Mouse (Mus musculus) hindbrain, embryonic 10.5 days (tissue): ENCODE measurements around the gene Dcaf12. TPM values are rescaled to one million over a fixed set of nuclear protein-coding genes. Genes with fewer than 3 reads are reported as not detected.

Experiments
- DNase-seq: peaks from one replicate; pipeline ENCODE4 v3.0.0-alpha.2; 2017; ENCODE audit warnings: low spot score
- H3K27ac ChIP-seq: fragments of 300-500 bp; sonication (generic); 2 replicates; pipeline ENCODE4 v1.5.1; 2016; ENCODE audit warnings: mild to moderate bottlenecking, moderate library complexity
- H3K27me3 ChIP-seq: fragments of 300-500 bp; sonication (generic); 2 replicates; pipeline ENCODE4 v1.6.1; 2016; ENCODE audit warnings: mild to moderate bottlenecking; ENCODE audit not compliant: poor library complexity, insufficient read depth, severe bottlenecking
- H3K36me3 ChIP-seq: fragments of 300-500 bp; sonication (generic); 2 replicates; pipeline ENCODE4 v1.6.1; 2016; ENCODE audit warnings: mild to moderate bottlenecking, moderate library complexity
- H3K4me1 ChIP-seq: fragments of 300-500 bp; sonication (generic); replicated peaks from 2 replicates; pipeline ENCODE4 v1.6.1; 2016; ENCODE audit warnings: mild to moderate bottlenecking
- H3K4me3 ChIP-seq: fragments of 300-500 bp; sonication (generic); 2 replicates; pipeline ENCODE4 v1.5.1; 2016; ENCODE audit warnings: mild to moderate bottlenecking, moderate library complexity
- H3K9me3 ChIP-seq: fragments of 300-500 bp; sonication (generic); 2 replicates; pipeline ENCODE4 v1.6.1; 2016; ENCODE audit warnings: mild to moderate bottlenecking, moderate library complexity
- WGBS: fragments of 180-500 bp; shearing (Covaris S2); methylation state at CpG from one replicate; pipeline ENCODE4 v1.1.7; 2016; 5-methylcytosine and 5-hydroxymethylcytosine counted together
- polyA plus RNA-seq: library from polyadenylated mRNA; unstranded; fragments of >200 nt; fragmentation: Nextera tagmentation; extraction: Ambion mirVana; gene quantifications from 2 replicates; pipeline ENCODE4 v1.2.1, GENCODE M21; 2016

Dcaf12 gene
- polyA plus RNA-seq, 1 experiment from 2014 or later: 57.8 TPM

DNA sequence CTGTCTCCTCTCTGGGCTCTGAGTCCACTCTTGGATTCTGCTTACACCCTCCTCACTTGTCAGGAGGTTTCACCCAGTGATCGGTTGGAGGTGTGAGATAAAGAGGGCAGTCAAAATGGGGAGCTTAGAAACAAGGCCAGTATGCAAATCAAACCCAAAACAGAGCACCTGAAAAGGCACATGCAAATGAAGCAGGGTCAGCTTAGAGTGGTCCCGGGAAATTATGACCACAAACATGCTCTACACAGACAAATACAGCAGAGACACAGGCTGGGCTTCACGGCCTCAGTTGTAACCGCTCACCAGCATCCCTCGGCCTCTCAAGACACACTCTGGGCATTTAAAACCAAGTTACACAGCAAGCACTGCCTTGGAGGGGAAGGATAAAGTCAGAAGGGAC is 15.7 kb downstream of the Dcaf12 start:
- peaks cover 99% of the 10 kb centered on the region for H3K36me3 ChIP-seq

DNA sequence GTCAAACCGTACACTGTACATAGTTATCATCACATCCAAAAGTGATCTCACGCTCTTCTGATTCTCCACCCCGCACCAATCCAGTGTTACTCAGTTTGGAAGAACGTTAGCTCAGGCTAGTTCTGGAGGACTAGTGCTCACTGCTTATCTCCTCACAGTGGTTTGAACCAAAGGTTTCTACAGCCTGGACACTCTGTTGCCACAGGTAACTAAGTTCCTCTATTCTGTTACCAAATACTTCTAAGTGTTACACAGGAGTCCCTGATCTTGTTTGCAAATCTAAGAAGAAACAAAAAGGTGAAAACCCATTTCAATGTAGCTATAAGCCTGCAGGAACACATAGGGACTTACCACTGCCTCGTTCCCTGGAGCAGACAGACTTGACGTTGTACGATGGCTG is 18.7 kb downstream of the Dcaf12 start:
- no peak for DNase-seq
- 96% methylated on average over 7 of the region's 7 CpGs for WGBS

More for the DNA sequence above, 15.7 kb downstream of the Dcaf12 start:
- no peaks in the 10 kb centered on the region for H3K4me1 ChIP-seq
- H3K27me3 ChIP-seq: no peaks in the 10 kb centered on the region
- DNase-seq: no peak
- no peak overlapping the region for H3K27ac ChIP-seq
- H3K9me3 ChIP-seq: no peaks in the 10 kb centered on the region
- 90% methylated on average over 5 of the region's 5 CpGs for WGBS
- no peak overlapping the region for H3K4me3 ChIP-seq

DNA sequence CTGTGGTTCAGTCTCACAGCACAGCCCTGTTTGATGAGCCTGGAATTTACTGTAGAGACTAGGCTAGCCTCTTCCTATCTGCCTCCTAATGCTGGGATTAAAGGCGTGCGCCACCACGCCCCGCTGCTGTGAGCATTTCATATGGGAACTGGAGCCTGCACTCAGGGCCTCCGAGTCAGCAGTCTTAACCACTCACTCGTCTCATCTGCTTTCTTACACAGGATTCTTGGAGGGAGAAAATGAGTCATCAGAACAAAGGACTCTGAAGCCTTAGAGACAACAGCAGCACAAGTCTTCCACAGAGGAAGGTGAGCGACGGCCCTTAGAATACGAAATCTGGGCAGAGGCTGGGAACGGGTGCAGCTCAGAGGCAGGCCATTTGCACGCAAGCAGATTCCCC is 19.2 kb downstream of the Dcaf12 start:
- H3K27ac ChIP-seq: no peak overlapping the region
- H3K36me3 ChIP-seq: peaks cover 100% of the 10 kb centered on the region
- H3K4me3 ChIP-seq: no peak overlapping the region
- WGBS: 95% methylated on average over 11 of the region's 11 CpGs
- no peaks in the 10 kb centered on the region for H3K4me1 ChIP-seq
- no peak for DNase-seq
- no peaks in the 10 kb centered on the region for H3K27me3 ChIP-seq
- H3K9me3 ChIP-seq: no peaks in the 10 kb centered on the region

More for the DNA sequence above, 18.7 kb downstream of the Dcaf12 start:
- Histone ChIP-seq H3K27me3 (no peaks in the 10 kb centered on the region), H3K9me3 (no peaks in the 10 kb centered on the region), H3K27ac (no peak overlapping the region), H3K36me3 (peaks cover 100% of the 10 kb centered on the region), H3K4me1 (no peaks in the 10 kb centered on the region), H3K4me3 (no peak overlapping the region)

DNA sequence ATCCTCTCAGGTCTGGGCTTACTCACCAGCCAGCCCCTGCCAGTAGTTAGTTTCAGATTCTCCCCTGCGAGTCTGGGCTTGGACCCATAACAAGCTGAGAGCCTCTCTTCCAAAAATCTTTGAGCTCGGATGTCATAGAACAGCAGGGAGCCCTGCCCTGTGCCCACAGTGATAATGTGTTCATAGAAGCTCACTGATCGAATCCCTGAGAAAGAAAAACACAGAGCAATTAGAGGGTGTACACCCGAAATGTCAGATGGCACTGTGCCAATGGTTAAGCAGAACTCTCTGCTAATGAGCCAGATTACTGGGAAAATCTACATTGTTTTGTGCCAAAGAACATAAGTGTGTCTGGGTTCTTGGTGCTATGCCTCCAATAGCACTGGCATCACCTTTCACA is 20.8 kb downstream of the Dcaf12 start:
- Histone ChIP-seq H3K4me1 (no peaks in the 10 kb centered on the region), H3K27ac (no peak overlapping the region), H3K9me3 (no peaks in the 10 kb centered on the region), H3K36me3 (peaks cover 93% of the 10 kb centered on the region), H3K27me3 (no peaks in the 10 kb centered on the region), H3K4me3 (no peak overlapping the region)
- WGBS: 82% methylated on average over 4 of the region's 4 CpGs
- DNase-seq: no peak

DNA sequence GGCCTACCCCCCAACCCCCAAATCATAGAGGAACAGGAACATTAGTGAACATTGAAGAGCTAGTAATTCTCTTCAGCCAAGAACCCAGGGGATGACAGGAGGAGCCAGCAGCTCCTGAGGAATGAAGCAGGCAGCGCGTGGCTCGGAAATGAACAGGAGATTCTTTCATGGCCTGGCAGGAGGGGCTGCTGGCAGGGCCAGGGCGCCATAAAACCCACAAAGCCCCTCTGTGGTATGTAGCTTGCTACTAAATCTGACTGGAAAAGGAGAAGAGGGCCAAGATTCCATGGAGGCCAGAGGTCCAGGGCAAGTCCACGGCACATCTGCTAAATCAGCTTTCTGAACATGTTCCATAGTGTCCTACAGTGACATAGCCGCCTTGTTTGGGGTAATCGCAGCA is 24.9 kb downstream of the Dcaf12 start:
- Histone ChIP-seq H3K36me3 (peaks cover 52% of the 10 kb centered on the region), H3K27ac (no peak overlapping the region), H3K4me1 (no peaks in the 10 kb centered on the region), H3K4me3 (no peak overlapping the region), H3K9me3 (no peaks in the 10 kb centered on the region), H3K27me3 (no peaks in the 10 kb centered on the region)
- no peak for DNase-seq
- 85% methylated on average over 7 of the region's 7 CpGs for WGBS

DNA sequence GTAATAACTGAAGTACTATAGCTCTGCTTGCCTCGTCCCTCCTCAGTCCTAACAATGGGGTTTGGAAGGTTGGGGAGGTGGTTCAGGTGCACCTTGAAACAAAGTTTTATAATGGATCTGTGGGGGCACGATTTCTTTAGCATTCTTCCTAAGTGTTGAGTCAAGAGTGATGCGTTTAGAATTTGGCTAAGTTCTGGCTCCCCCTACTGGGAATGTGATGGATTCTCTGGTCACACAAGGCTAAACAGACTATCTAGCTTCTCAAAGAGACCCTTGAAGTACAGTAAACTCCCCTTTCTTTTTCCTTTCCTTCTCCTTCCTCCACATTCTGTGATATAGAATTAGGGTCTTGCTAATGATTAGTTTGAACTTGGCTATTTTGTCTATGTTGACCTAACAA is 28.3 kb downstream of the Dcaf12 start:
- WGBS: 30% methylated on average over 3 of the region's 3 CpGs
- no peak overlapping the region for H3K4me3 ChIP-seq
- DNase-seq: no peak

DNA sequence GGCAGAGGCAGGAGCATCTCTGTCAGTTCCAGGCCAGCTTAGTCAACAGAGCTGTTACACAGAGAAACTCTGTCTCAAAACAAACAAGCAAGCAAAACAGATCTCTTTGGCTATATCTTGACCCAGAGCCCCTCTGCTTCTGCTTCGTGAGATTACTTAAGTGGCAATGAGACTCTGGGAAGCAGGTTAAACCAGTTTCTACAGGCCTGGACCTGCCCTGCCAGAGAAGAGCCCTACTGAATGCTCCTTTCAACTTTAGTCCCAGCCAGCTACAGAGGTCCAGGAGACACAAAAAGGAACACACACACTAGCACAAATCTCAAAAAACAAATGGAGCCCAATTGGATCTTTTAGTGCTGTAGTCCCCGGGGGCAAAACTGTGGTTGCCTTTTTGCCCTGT is 30.6 kb downstream of the Dcaf12 start:
- Histone ChIP-seq H3K36me3 (no peaks in the 10 kb centered on the region), H3K27me3 (no peaks in the 10 kb centered on the region), H3K4me1 (no peaks in the 10 kb centered on the region), H3K27ac (no peak overlapping the region), H3K9me3 (no peaks in the 10 kb centered on the region), H3K4me3 (no peak overlapping the region)
- 90% methylated on average over 2 of the region's 2 CpGs for WGBS
- no peak for DNase-seq

More for the DNA sequence above, 28.3 kb downstream of the Dcaf12 start:
- H3K4me1 ChIP-seq: no peaks in the 10 kb centered on the region
- no peaks in the 10 kb centered on the region for H3K27me3 ChIP-seq
- no peak overlapping the region for H3K27ac ChIP-seq
- no peaks in the 10 kb centered on the region for H3K9me3 ChIP-seq
- peaks cover 18% of the 10 kb centered on the region for H3K36me3 ChIP-seq

DNA sequence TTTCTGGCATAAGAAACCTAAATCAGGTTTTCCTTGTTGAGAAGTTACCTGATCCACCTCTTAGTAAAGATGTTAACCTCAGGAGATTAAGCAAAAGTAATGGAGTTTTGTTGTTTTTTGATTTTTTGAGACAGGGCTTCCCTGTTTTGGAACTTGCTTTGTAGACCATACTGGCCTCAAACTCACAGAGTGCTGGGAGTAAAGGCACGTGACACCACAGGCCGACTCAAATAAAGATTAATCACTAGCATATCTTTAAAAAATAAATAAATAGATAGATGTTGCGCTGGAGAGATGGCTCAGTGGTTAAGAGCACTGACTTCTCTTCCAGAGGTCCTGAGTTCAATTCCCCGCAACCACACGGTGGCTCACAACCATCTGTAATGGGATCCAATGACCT is 38.8 kb downstream of the Dcaf12 start:
- Histone ChIP-seq H3K36me3 (peaks cover 14% of the 10 kb centered on the region), H3K27me3 (no peaks in the 10 kb centered on the region), H3K4me1 (peaks cover 27% of the 10 kb centered on the region), H3K27ac (peak overlapping the region; percentile 97), H3K9me3 (no peaks in the 10 kb centered on the region), H3K4me3 (peak overlapping the region; percentile 84)
- WGBS: 75% methylated on average over 5 of the region's 5 CpGs
- DNase-seq: no peak

DNA sequence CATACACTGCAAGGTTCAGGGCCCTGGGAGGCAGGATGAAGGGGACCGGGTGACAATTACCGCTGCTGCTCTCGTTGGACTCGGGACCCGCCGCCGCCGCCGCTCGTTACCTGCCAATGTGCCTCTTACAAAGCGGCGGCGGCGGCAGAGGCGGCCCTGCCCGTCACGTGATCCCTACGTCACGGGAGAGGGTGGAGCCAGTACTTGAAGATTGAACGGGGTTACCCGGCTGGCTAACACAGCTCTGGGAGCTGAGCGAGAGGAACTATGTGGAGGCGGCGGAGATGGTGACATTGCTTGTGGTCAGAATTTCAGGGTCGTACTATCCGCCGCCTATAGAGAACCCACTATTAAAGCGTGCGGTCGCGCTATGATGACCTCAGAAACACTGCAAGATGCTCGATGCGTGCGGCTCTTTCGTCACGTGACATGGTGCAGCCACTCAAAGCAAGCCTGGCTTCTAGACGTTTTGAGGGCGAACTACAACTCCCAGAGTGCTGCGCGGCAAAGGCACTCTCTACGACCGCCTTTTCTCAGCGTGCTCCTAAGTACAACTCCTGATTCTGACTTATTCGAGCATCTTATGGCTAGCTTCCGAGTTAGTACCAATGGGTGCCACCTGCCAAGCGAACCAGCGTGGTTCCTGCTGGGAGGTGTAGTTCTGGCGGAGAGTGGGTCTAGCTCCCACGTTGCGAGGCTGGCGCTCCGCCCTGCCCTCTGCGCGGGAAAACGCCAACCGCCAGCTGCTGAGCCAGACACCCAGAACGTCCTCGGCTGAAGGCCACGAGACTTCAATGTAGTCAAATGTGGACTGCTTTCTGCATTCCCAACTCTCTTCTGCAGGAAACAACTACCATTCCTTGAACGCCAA is 39.5 kb downstream of the Dcaf12 start, which contains the start of gene Ubap2:
Ubap2 (minus strand) TSS at position 165 of the 871 bp plus-strand sequence.
- Histone ChIP-seq H3K4me1 (peaks cover 27% of the 10 kb centered on the region), H3K4me3 (peak within 1 kb of the TSS; percentile 84), H3K36me3 (peaks cover 21% of the 10 kb centered on the region), H3K9me3 (no peaks in the 10 kb centered on the region), H3K27ac (peak within 1 kb of the TSS; percentile 97), H3K27me3 (no peaks in the 10 kb centered on the region)
- peak; percentile 96 for DNase-seq
- WGBS: under 1% methylated on average over 60 of the region's 60 CpGs

DNA sequence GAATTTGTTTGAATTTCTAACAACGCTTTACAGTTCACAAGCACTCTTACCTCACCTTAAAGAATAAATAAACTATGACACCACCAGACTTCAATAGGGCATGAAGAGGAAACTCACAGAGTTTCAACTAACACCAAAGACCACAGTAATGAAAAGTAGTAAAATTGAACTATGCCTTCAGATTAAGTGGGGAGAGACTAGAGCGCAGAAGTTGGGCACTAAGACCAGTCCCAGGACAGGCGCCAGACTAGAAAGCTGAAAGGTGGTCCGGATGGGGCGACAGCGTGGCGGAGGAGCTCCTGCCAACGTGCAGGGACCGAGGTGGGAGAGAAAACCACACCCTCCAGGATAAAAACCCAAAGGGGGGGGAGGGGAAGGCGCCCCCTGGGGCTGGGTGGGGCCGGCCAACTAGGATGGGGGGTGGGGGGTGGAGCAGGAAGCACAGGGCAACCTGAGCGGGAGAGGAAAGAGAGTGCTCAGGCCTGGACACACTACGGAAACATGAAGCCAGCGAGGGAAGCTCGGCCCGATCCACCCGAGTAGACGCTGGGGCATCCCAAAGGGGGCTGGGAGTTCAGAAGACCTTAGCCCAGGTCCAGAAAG is 40.2 kb downstream of the Dcaf12 start:
- no peaks in the 10 kb centered on the region for H3K9me3 ChIP-seq
- H3K4me3 ChIP-seq: peak overlapping the region; percentile 84
- no peaks in the 10 kb centered on the region for H3K27me3 ChIP-seq
- peak overlapping the region; percentile 97 for H3K27ac ChIP-seq
- peaks cover 27% of the 10 kb centered on the region for H3K4me1 ChIP-seq
- 2% methylated on average over 18 of the region's 18 CpGs for WGBS
- no peak for DNase-seq
- H3K36me3 ChIP-seq: peaks cover 28% of the 10 kb centered on the region

DNA sequence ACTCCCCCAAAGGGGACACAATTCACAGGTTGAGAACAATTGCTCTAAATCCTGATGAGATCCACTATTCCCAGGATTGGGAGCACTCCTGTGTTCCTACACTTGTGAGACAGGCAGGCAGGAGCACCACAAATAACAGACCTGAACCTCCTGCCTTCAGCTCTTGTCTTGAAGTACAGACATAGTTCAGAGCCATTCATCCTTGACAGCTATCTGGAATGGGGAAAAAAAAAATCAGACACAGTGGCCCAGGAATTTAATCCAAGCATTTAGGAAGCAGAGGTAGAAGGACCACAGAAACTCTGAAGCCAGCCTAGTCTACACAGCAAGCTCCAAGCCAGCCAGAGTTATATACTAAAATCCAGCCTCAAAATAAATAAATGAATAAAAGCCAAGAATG is 46.6 kb downstream of the Dcaf12 start:
- peaks cover 12% of the 10 kb centered on the region for H3K4me1 ChIP-seq
- no peak overlapping the region for H3K4me3 ChIP-seq
- peaks cover 85% of the 10 kb centered on the region for H3K36me3 ChIP-seq
- DNase-seq: no peak
- H3K27ac ChIP-seq: no peak overlapping the region
- H3K9me3 ChIP-seq: no peaks in the 10 kb centered on the region
- no peaks in the 10 kb centered on the region for H3K27me3 ChIP-seq

DNA sequence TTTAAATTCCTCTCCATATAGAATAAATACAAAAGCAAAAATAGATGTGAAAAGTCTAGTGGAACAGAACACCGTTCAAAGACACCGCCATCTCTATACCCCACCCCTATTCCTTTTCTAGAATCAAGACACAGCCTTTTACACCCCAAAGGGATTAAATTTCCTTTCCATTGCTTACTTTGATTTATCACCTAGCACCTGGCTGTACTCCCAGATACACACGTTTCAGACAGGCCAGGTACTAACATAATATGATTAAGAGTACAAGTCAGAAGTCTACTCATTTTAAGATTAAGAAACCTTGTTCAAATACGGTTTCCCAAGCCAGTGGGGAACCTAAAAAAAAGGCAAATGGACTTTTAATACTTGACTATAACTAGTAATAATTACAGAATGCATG is 48.3 kb downstream of the Dcaf12 start:
- Histone ChIP-seq H3K27me3 (no peaks in the 10 kb centered on the region), H3K4me3 (no peak overlapping the region), H3K36me3 (peaks cover 93% of the 10 kb centered on the region), H3K9me3 (no peaks in the 10 kb centered on the region), H3K27ac (no peak overlapping the region), H3K4me1 (no peaks in the 10 kb centered on the region)
- DNase-seq: no peak
- 93% methylated on average over 4 of the region's 4 CpGs for WGBS

DNA sequence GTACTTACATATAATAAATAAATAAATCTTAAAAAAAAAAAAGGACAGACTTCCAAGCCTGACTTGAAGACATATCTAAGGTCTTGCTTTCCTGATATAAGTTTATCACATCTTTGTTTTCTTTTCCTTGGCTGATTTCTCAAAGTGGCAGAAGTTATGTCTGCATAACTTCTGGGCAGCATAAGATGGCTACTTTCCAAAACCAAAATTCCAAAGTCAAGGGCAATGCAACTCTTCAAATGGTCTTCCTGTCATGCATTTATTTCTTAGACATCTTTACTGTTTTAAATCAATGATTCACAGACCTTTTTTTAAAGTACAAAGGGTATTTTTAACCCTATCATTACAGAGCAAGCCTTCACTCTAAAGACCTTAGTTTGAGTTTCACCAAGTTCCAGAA is 54.0 kb downstream of the Dcaf12 start:
- Histone ChIP-seq H3K9me3 (no peaks in the 10 kb centered on the region), H3K36me3 (peaks cover 62% of the 10 kb centered on the region), H3K27me3 (no peaks in the 10 kb centered on the region), H3K27ac (no peak overlapping the region), H3K4me1 (no peaks in the 10 kb centered on the region), H3K4me3 (no peak overlapping the region)
- DNase-seq: no peak
